Mouse (Mus musculus): Measurements from ENCODE around the gene Stox2. TPM values are rescaled to one million over a fixed set of nuclear protein-coding genes. Genes with fewer than 3 reads are reported as not detected.
"Not testable (repeated sequence)": the region's sequence is repeated elsewhere in the genome, so short reads cannot be mapped to it uniquely, and the experiment has no call there.

Gene Stox2
- polyA plus RNA-seq, 2 experiments, result 0.06 to 0.11 TPM

GRCm38 (mm10) chr8:47482354-47483071, 36.4 kb upstream of the Stox2 start:
- H3K4me1 ChIP-seq (replicated peaks; ENCODE audit: control insufficient read depth in 2 of 2, insufficient read depth in 2 of 2, low read length in 1 of 2), result no peaks in the 10 kb centered on the region
- H3K4me2 ChIP-seq (ENCODE audit: low read depth), result no peak overlapping the region
- TF ChIP-seq EP300 (IDR thresholded peaks at IDR 0.05; ENCODE audit: low read depth) (no peak), CTCF (IDR thresholded peaks at IDR 0.05; ENCODE audit: low read depth) (no peak)
- no peak overlapping the region for H3K9ac ChIP-seq (replicated peaks)
- no peak overlapping the region for H3K4me3 ChIP-seq (ENCODE audit: insufficient read depth in 1 of 2, low read depth in 2 of 2, low read length in 2 of 2)
- H3K27me3 ChIP-seq (ENCODE audit: control insufficient read depth, insufficient read depth, low read length), result no peaks in the 10 kb centered on the region
- no peak for DNase-seq (ENCODE audit: low read depth in 3 of 3, low spot score in 3 of 3)
- H3K9me3 ChIP-seq (ENCODE audit: control insufficient read depth, low read length), result no peaks in the 10 kb centered on the region
- no peaks in the 10 kb centered on the region for H3K36me3 ChIP-seq (replicated peaks; ENCODE audit: control insufficient read depth, insufficient read depth, low read depth)
- no peak overlapping the region for H3K27ac ChIP-seq
- ATAC-seq (ENCODE audit: insufficient read depth), result no peak
- 68% methylated on average over 12 of the region's 12 CpGs for WGBS (ENCODE audit: insufficient replicate concordance)

DNA sequence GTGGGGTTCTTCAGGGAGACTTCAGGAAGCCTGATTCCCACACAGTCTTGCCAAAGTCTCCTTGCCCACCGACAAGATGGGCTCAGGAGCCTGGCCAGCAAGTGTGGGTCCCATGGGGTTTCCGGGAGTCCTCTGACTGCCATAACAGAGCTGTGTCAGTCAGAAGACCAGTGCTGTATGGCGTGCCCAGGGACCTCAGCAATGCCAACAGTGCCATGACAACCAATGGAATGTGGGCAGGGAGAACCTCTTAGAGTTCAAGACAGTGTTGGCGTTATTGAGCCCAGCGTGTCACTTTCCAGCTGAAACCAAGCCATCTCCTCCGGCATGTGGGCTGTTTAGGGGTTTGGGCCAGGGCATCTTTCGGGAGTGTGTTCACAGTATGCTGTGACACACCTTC, 33.9 kb upstream of the Stox2 start:
- ATAC-seq (ENCODE audit: insufficient read depth), result no peak
- Histone ChIP-seq H3K4me3 (ENCODE audit: insufficient read depth in 1 of 2, low read depth in 2 of 2, low read length in 2 of 2) (no peak overlapping the region), H3K27me3 (ENCODE audit: control insufficient read depth, insufficient read depth, low read length) (no peaks in the 10 kb centered on the region), H3K27ac (no peak overlapping the region), H3K9me3 (ENCODE audit: control insufficient read depth, low read length) (no peaks in the 10 kb centered on the region), H3K4me2 (ENCODE audit: low read depth) (no peak overlapping the region), H3K36me3 (replicated peaks; ENCODE audit: control insufficient read depth, insufficient read depth, low read depth) (no peaks in the 10 kb centered on the region), H3K9ac (replicated peaks) (no peak overlapping the region), H3K4me1 (replicated peaks; ENCODE audit: control insufficient read depth in 2 of 2, insufficient read depth in 2 of 2, low read length in 1 of 2) (no peaks in the 10 kb centered on the region)
- TF ChIP-seq CTCF (IDR thresholded peaks at IDR 0.05; ENCODE audit: low read depth) (no peak), EP300 (IDR thresholded peaks at IDR 0.05; ENCODE audit: low read depth) (no peak)
- WGBS (ENCODE audit: insufficient replicate concordance), result 80% methylated on average over 7 of the region's 7 CpGs
- DNase-seq (ENCODE audit: low read depth in 3 of 3, low spot score in 3 of 3), result no peak

DNA sequence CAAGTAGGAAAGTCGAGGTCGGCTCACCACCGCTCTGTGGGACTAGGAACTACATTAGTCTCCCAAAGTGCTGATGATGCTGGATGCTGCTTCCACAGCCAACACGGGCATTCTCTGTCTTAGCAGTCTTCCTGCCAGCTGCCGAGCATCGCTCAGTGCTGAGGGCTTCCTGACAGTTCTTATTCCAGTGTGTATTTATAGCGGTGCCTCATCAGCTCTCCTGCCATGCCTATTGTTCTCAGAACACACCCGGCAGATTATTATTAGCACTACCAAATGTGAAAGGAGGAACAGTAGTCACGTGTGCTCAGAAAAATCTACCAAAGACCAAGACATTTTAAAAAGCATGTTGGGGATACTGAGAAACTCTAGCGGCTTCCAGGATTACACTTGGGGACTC, 15.5 kb upstream of the Stox2 start:
- TF ChIP-seq EP300 (IDR thresholded peaks at IDR 0.05; ENCODE audit: low read depth), result no peak
- TF ChIP-seq CTCF (IDR thresholded peaks at IDR 0.05; ENCODE audit: low read depth), result no peak

DNA sequence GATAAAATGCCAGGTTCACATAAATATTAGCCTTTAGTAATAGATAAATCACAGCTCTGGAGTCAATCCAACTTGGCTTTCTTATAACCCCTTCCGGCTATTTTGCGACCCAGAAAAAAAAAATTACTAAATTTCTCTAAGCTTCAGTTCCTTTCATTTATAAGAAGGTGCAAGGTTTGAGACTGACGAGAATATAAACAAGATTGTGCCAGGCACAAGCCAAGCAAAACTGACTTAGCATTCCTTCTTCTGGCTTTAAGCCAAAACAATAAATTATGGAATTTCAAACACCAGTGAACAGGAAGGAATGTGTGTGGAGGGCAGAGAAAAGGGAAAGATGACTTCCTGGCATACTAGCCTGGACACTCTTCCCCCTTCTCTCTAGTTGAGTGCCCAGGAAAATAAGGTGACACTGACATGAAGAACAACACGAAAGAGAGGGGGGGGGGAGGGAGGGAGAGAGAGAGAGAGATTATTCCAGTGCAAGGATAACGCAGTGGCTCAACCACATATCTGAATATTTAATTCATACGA, 13.1 kb upstream of the Stox2 start:
- Histone ChIP-seq H3K9me3 (ENCODE audit: control insufficient read depth, low read length) (peaks cover 2% of the 10 kb centered on the region; the same call in 1 of the 2 replicates), H3K9ac (replicated peaks) (no peak overlapping the region), H3K27me3 (ENCODE audit: control insufficient read depth, insufficient read depth, low read length) (no peaks in the 10 kb centered on the region), H3K4me3 (ENCODE audit: insufficient read depth in 1 of 2, low read depth in 2 of 2, low read length in 2 of 2) (no peak overlapping the region), H3K36me3 (replicated peaks; ENCODE audit: control insufficient read depth, insufficient read depth, low read depth) (no peaks in the 10 kb centered on the region), H3K27ac (no peak overlapping the region), H3K4me1 (replicated peaks; ENCODE audit: control insufficient read depth in 2 of 2, insufficient read depth in 2 of 2, low read length in 1 of 2) (no peaks in the 10 kb centered on the region), H3K4me2 (ENCODE audit: low read depth) (no peak overlapping the region)
- ATAC-seq (ENCODE audit: insufficient read depth), result no peak
- DNase-seq (ENCODE audit: low read depth in 3 of 3, low spot score in 3 of 3), result no peak
- TF ChIP-seq CTCF (IDR thresholded peaks at IDR 0.05; ENCODE audit: low read depth) (no peak), EP300 (IDR thresholded peaks at IDR 0.05; ENCODE audit: low read depth) (no peak)
- WGBS (ENCODE audit: insufficient replicate concordance), result 67% methylated on average over 6 of the region's 6 CpGs

More for the DNA sequence above, 15.5 kb upstream of the Stox2 start:
- Histone ChIP-seq H3K4me3 (ENCODE audit: insufficient read depth in 1 of 2, low read depth in 2 of 2, low read length in 2 of 2) (no peak overlapping the region), H3K4me1 (replicated peaks; ENCODE audit: control insufficient read depth in 2 of 2, insufficient read depth in 2 of 2, low read length in 1 of 2) (no peaks in the 10 kb centered on the region), H3K27ac (no peak overlapping the region), H3K27me3 (ENCODE audit: control insufficient read depth, insufficient read depth, low read length) (no peaks in the 10 kb centered on the region), H3K9ac (replicated peaks) (no peak overlapping the region), H3K4me2 (ENCODE audit: low read depth) (no peak overlapping the region), H3K36me3 (replicated peaks; ENCODE audit: control insufficient read depth, insufficient read depth, low read depth) (no peaks in the 10 kb centered on the region), H3K9me3 (ENCODE audit: control insufficient read depth, low read length) (peaks cover 2% of the 10 kb centered on the region; the same call in 1 of the 2 replicates)
- ATAC-seq (ENCODE audit: insufficient read depth) (no peak), DNase-seq (ENCODE audit: low read depth in 3 of 3, low spot score in 3 of 3) (no peak)
- 52% methylated on average over 10 of the region's 10 CpGs for WGBS (ENCODE audit: insufficient replicate concordance)

GRCm38 (mm10) chr8:47458591-47458990, 12.4 kb upstream of the Stox2 start:
- ATAC-seq (ENCODE audit: insufficient read depth), result no peak
- Histone ChIP-seq H3K4me1 (replicated peaks; ENCODE audit: control insufficient read depth in 2 of 2, insufficient read depth in 2 of 2, low read length in 1 of 2) (no peaks in the 10 kb centered on the region), H3K4me3 (ENCODE audit: insufficient read depth in 1 of 2, low read depth in 2 of 2, low read length in 2 of 2) (no peak overlapping the region), H3K9me3 (ENCODE audit: control insufficient read depth, low read length) (peaks cover 2% of the 10 kb centered on the region; the same call in 1 of the 2 replicates), H3K27me3 (ENCODE audit: control insufficient read depth, insufficient read depth, low read length) (no peaks in the 10 kb centered on the region), H3K27ac (no peak overlapping the region), H3K4me2 (ENCODE audit: low read depth) (no peak overlapping the region), H3K36me3 (replicated peaks; ENCODE audit: control insufficient read depth, insufficient read depth, low read depth) (no peaks in the 10 kb centered on the region), H3K9ac (replicated peaks) (no peak overlapping the region)
- WGBS (ENCODE audit: insufficient replicate concordance), result 66% methylated on average over 10 of the region's 10 CpGs
- no peak for DNase-seq (ENCODE audit: low read depth in 3 of 3, low spot score in 3 of 3)
- TF ChIP-seq EP300 (IDR thresholded peaks at IDR 0.05; ENCODE audit: low read depth) (no peak), CTCF (IDR thresholded peaks at IDR 0.05; ENCODE audit: low read depth) (no peak)

GRCm38 (mm10) chr8:47449211-47449610, 3.0 kb upstream of the Stox2 start:
- DNase-seq (ENCODE audit: low read depth in 3 of 3, low spot score in 3 of 3); H3K4me1 ChIP-seq (replicated peaks; ENCODE audit: control insufficient read depth in 2 of 2, insufficient read depth in 2 of 2, low read length in 1 of 2); H3K4me3 ChIP-seq (ENCODE audit: insufficient read depth in 1 of 2, low read depth in 2 of 2, low read length in 2 of 2): not testable (repeated sequence)

More at GRCm38 (mm10) chr8:47449211-47449610, 3.0 kb upstream of the Stox2 start:
- not testable (repeated sequence) for H3K9ac ChIP-seq (replicated peaks); H3K36me3 ChIP-seq (replicated peaks; ENCODE audit: control insufficient read depth, insufficient read depth, low read depth); H3K4me2 ChIP-seq (ENCODE audit: low read depth); H3K27me3 ChIP-seq (ENCODE audit: control insufficient read depth, insufficient read depth, low read length); H3K9me3 ChIP-seq (ENCODE audit: control insufficient read depth, low read length); H3K27ac ChIP-seq; ATAC-seq (ENCODE audit: insufficient read depth)
- WGBS (ENCODE audit: insufficient replicate concordance), result 74% methylated on average over 2 of the region's 2 CpGs
